Mouse (Mus musculus): Measurements from ENCODE around the gene Galm.

DNA sequence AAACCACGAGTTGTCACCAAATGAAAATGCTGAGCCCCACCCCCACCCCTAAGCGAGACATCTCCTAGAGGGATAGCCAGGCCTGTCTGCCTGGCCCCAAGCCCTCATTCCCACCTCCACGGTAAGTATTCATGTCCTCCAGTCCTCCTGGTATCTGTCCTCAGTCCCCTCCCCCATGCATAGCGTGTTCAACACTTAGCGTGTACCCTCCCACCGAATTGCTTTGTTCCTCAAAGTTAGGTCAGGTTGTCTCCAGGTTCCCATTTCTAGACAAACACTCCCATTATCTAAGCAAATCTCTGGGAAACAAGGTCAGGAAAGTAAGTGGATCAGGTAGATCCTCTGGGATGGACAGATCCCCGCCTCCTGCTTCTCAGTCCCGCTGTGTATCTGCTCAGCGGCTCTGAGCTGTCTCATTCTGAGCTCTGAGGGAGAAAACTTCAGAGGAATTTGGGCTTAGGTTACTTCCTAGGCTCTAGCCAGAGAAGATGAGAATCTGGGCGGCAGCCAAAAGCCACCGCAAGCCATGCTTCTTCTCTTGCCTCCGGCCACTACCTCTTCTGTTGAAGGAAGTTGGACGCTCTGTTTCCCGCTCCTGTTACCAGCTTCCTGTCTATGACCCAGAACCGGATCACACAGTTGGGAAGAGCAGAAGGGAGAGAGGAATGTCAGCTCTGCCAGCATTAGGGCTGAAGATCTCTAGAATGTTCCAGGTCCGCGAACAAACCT lies 11.3 kb downstream of the Galm start:
- no peak for TF ChIP-seq CTCF (IDR thresholded peaks at IDR 0.05; ENCODE audit: low read depth)
- TF ChIP-seq EP300 (IDR thresholded peaks at IDR 0.05; ENCODE audit: low read depth) = no peak
